Mouse (Mus musculus): ENCODE data around the gene Ift80.
"Not testable (repeated sequence)": the region's sequence is repeated elsewhere in the genome, so short reads cannot be mapped to it uniquely, and the experiment has no call there.

Gene Ift80

GRCm38 (mm10) chr3:68935498-68935897 is 68.9 kb downstream of the Ift80 start:
- no peak for DNase-seq (ENCODE audit: low spot score)

GRCm38 (mm10) chr3:68934259-68934658 is 70.1 kb downstream of the Ift80 start:
- DNase-seq (ENCODE audit: low spot score): no peak

- DNase-seq (ENCODE audit: low spot score): no peak
Measured at GRCm38 (mm10) chr3:68928619-68929018, 75.8 kb downstream of the Ift80 start.

GRCm38 (mm10) chr3:68907509-68907908 is 96.9 kb downstream of the Ift80 start:
- no peak for DNase-seq (ENCODE audit: low spot score)

GRCm38 (mm10) chr3:68904902-68905778 is 99.2 kb downstream of the Ift80 start:
- DNase-seq (ENCODE audit: low spot score): no peak

GRCm38 (mm10) chr3:68902636-68903035 is 101.7 kb downstream of the Ift80 start:
- not testable (repeated sequence) for DNase-seq (ENCODE audit: low spot score)

GRCm38 (mm10) chr3:68897154-68897553 is 107.2 kb downstream of the Ift80 start:
- DNase-seq (ENCODE audit: low spot score): no peak

- DNase-seq (ENCODE audit: low spot score): no peak
Measured at GRCm38 (mm10) chr3:68895426-68895825, 108.9 kb downstream of the Ift80 start.

- DNase-seq (ENCODE audit: low spot score): no peak
Measured at GRCm38 (mm10) chr3:68886845-68887244, 117.5 kb downstream of the Ift80 start.

- no peak for DNase-seq (ENCODE audit: low spot score)
Measured at GRCm38 (mm10) chr3:68874079-68874478, 130.3 kb downstream of the Ift80 start.

- DNase-seq (ENCODE audit: low spot score): no peak
Measured at GRCm38 (mm10) chr3:68870568-68870950, 133.8 kb downstream of the Ift80 start.

- DNase-seq (ENCODE audit: low spot score): no peak
Measured at GRCm38 (mm10) chr3:68869691-68870567, 134.4 kb downstream of the Ift80 start.

- DNase-seq (ENCODE audit: low spot score): no peak
Measured at GRCm38 (mm10) chr3:68869211-68869690, 135.1 kb downstream of the Ift80 start, which contains the start of gene 1110032F04Rik. Gene 1110032F04Rik, plus strand, starts transcription at chr3:68869586.

GRCm38 (mm10) chr3:68852414-68852813 is 152.0 kb downstream of the Ift80 start:
- DNase-seq (ENCODE audit: low spot score): no peak

- DNase-seq (ENCODE audit: low spot score): no peak
Measured at GRCm38 (mm10) chr3:68848323-68848722, 156.0 kb downstream of the Ift80 start.

GRCm38 (mm10) chr3:68844025-68844424 is 160.3 kb downstream of the Ift80 start:
- DNase-seq (ENCODE audit: low spot score): no peak
